Mouse (Mus musculus) forebrain, postnatal 0 days (tissue): Measurements from ENCODE around the gene Sh3pxd2a. TPM values are rescaled to one million over a fixed set of nuclear protein-coding genes. Genes with fewer than 3 reads are reported as not detected.
"Not testable (repeated sequence)": the region's sequence is repeated elsewhere in the genome, so short reads cannot be mapped to it uniquely, and the experiment has no call there.

Experiments used
- ATAC-seq: fragments of 200-750 bp; cut with Nextera tagmentation; 2 replicates; pipeline ENCODE4 v1.8.0; 2017; ENCODE audit warnings: mild to moderate bottlenecking, moderate library complexity
- DNase-seq: peaks from one replicate; pipeline ENCODE4 v3.0.0-alpha.2; 2015
- H3K27ac ChIP-seq: fragments of 300-500 bp; sonication (generic); 2 replicates; pipeline ENCODE4 v1.5.1; 2014; ENCODE audit warnings: low read depth, mild to moderate bottlenecking, antibody characterized with exemption, low read length, moderate library complexity, mixed read lengths
- H3K27me3 ChIP-seq: fragments of 300-500 bp; sonication (generic); 2 replicates; pipeline ENCODE4 v1.6.1; 2014; ENCODE audit warnings: mild to moderate bottlenecking, low read length, mixed read lengths; ENCODE audit not compliant: insufficient read depth
- H3K36me3 ChIP-seq: fragments of 300-500 bp; sonication (generic); 2 replicates; pipeline ENCODE4 v1.6.1; 2014; ENCODE audit warnings: mild to moderate bottlenecking, moderate library complexity; ENCODE audit not compliant: insufficient read depth
- H3K4me1 ChIP-seq: fragments of 300-500 bp; sonication (generic); 2 replicates; pipeline ENCODE4 v1.6.1; 2014; ENCODE audit warnings: antibody characterized with exemption; ENCODE audit not compliant: insufficient read depth
- H3K4me2 ChIP-seq: fragments of 300-500 bp; sonication (generic); 2 replicates; pipeline ENCODE4 v1.6.1; 2014; ENCODE audit warnings: low read depth, mild to moderate bottlenecking, moderate library complexity
- H3K4me3 ChIP-seq: fragments of 300-500 bp; sonication (generic); 2 replicates; pipeline ENCODE4 v1.5.1; 2014; ENCODE audit warnings: low read depth, low read length, mixed read lengths
- H3K9ac ChIP-seq: fragments of 300-500 bp; sonication (generic); 2 replicates; pipeline ENCODE4 v1.6.1; 2014; ENCODE audit warnings: mild to moderate bottlenecking
- H3K9me3 ChIP-seq: fragments of 300-500 bp; sonication (generic); 2 replicates; pipeline ENCODE4 v1.6.1; 2016; ENCODE audit warnings: low read length
- CTCF ChIP-seq: sonication (generic); IDR thresholded peaks from 2 replicates; pipeline ENCODE4 v1.5.1; 2016; ENCODE audit warnings: antibody characterized with exemption, control low read depth, low read depth
- WGBS: fragments of 180-500 bp; shearing (Covaris S2); extraction: QIAGEN DNeasy Blood & Tissue Kit; methylation state at CpG from one replicate; pipeline ENCODE4 v1.1.7; 2014; 5-methylcytosine and 5-hydroxymethylcytosine counted together
- polyA plus RNA-seq: library from polyadenylated mRNA; unstranded; fragments of >200 nt; fragmentation: Nextera tagmentation; extraction: Ambion mirVana; gene quantifications from 2 replicates; pipeline ENCODE4 v1.2.1, GENCODE M21; 2015
- total RNA-seq: library from RNA; depleted of rRNA; stranded (reverse); fragments of >200 nt; gene quantifications from 2 replicates; pipeline ENCODE4 v1.2.3, GENCODE M21; 2014

The Sh3pxd2a gene
- total and polyA plus RNA-seq, 2 experiments from 2014 or later = 1.2 to 20.8 TPM

- H3K4me2 ChIP-seq = no peak overlapping the region
- no peaks in the 10 kb centered on the region for H3K36me3 ChIP-seq
- H3K4me3 ChIP-seq = no peak overlapping the region
- 72% methylated on average over 4 of the region's 4 CpGs for WGBS
- H3K4me1 ChIP-seq = no peaks in the 10 kb centered on the region
- TF ChIP-seq CTCF = no peak
- no peaks in the 10 kb centered on the region for H3K27me3 ChIP-seq
- no peak overlapping the region for H3K9ac ChIP-seq
- no peak overlapping the region for H3K27ac ChIP-seq
- H3K9me3 ChIP-seq = no peaks in the 10 kb centered on the region
- DNase-seq (no peak), ATAC-seq (no peak)
Measured at GRCm38 (mm10) chr19:47399709-47400108, 64.5 kb downstream of the Sh3pxd2a start.

- no peak for DNase-seq
- no peak for ATAC-seq
- Histone ChIP-seq H3K4me2 (no peak overlapping the region), H3K27ac (no peak overlapping the region), H3K4me3 (no peak overlapping the region), H3K9ac (no peak overlapping the region), H3K27me3 (no peaks in the 10 kb centered on the region), H3K9me3 (no peaks in the 10 kb centered on the region), H3K36me3 (no peaks in the 10 kb centered on the region), H3K4me1 (no peaks in the 10 kb centered on the region)
- TF ChIP-seq CTCF = no peak
- 95% methylated on average over 11 of the region's 11 CpGs for WGBS
Measured at GRCm38 (mm10) chr19:47399029-47399428, 65.2 kb downstream of the Sh3pxd2a start.

- ATAC-seq (no peak), DNase-seq (no peak)
- Histone ChIP-seq H3K27me3 (no peaks in the 10 kb centered on the region), H3K4me1 (no peaks in the 10 kb centered on the region), H3K4me3 (no peak overlapping the region), H3K4me2 (no peak overlapping the region), H3K36me3 (no peaks in the 10 kb centered on the region), H3K9ac (no peak overlapping the region), H3K9me3 (no peaks in the 10 kb centered on the region), H3K27ac (no peak overlapping the region)
- TF ChIP-seq CTCF = no peak
- 71% methylated on average over 18 of the region's 18 CpGs for WGBS
Measured at GRCm38 (mm10) chr19:47397882-47398671, 66.1 kb downstream of the Sh3pxd2a start.

- Histone ChIP-seq H3K4me3 (no peak overlapping the region), H3K4me2 (no peak overlapping the region), H3K9me3 (no peaks in the 10 kb centered on the region), H3K36me3 (no peaks in the 10 kb centered on the region), H3K9ac (no peak overlapping the region), H3K4me1 (no peaks in the 10 kb centered on the region), H3K27ac (no peak overlapping the region), H3K27me3 (no peaks in the 10 kb centered on the region)
- no peak for ATAC-seq
- 88% methylated on average over 4 of the region's 4 CpGs for WGBS
- no peak for DNase-seq
- TF ChIP-seq CTCF = no peak
Measured at GRCm38 (mm10) chr19:47395338-47395737, 68.9 kb downstream of the Sh3pxd2a start.

GRCm38 (mm10) chr19:47394781-47395180, 69.4 kb downstream of the Sh3pxd2a start:
- H3K27me3 ChIP-seq, H3K9ac ChIP-seq, DNase-seq, H3K36me3 ChIP-seq, H3K4me1 ChIP-seq, H3K9me3 ChIP-seq, H3K4me3 ChIP-seq, ATAC-seq, H3K27ac ChIP-seq, H3K4me2 ChIP-seq: not testable (repeated sequence)
- WGBS = 100% methylated on average over 1 of the region's 1 CpGs

GRCm38 (mm10) chr19:47390878-47391277, 73.3 kb downstream of the Sh3pxd2a start:
- 84% methylated on average over 13 of the region's 13 CpGs for WGBS
- H3K36me3 ChIP-seq = no peaks in the 10 kb centered on the region
- no peak overlapping the region for H3K27ac ChIP-seq
- H3K4me2 ChIP-seq = no peak overlapping the region
- no peaks in the 10 kb centered on the region for H3K9me3 ChIP-seq
- no peak overlapping the region for H3K4me3 ChIP-seq
- ATAC-seq = no peak
- H3K9ac ChIP-seq = no peak overlapping the region
- no peaks in the 10 kb centered on the region for H3K27me3 ChIP-seq
- H3K4me1 ChIP-seq = no peaks in the 10 kb centered on the region
- no peak for DNase-seq
- TF ChIP-seq CTCF = no peak

GRCm38 (mm10) chr19:47387887-47388286, 76.3 kb downstream of the Sh3pxd2a start:
- 85% methylated on average over 3 of the region's 3 CpGs for WGBS
- no peak for DNase-seq
- Histone ChIP-seq H3K27me3 (no peaks in the 10 kb centered on the region), H3K4me2 (no peak overlapping the region), H3K27ac (no peak overlapping the region), H3K36me3 (no peaks in the 10 kb centered on the region), H3K4me1 (no peaks in the 10 kb centered on the region), H3K4me3 (no peak overlapping the region), H3K9me3 (no peaks in the 10 kb centered on the region), H3K9ac (no peak overlapping the region)
- ATAC-seq = no peak
- no peak for TF ChIP-seq CTCF
